Mouse (Mus musculus) left cerebral cortex, postnatal 14 days (tissue): ENCODE measurements around the gene Dnajb3. TPM values are rescaled to one million over a fixed set of nuclear protein-coding genes. Genes with fewer than 3 reads are reported as not detected.
"Not testable (repeated sequence)": the region's sequence is repeated elsewhere in the genome, so short reads cannot be mapped to it uniquely, and the experiment has no call there.

Experiments used
- DNase-seq, 2 experiments: peaks; one replicate each; pipeline ENCODE4 v3.0.0; 2021 to 2022; ENCODE audit warnings: low spot score in 2 of 2, mixed read lengths in 1 of 2
- intact Hi-C: fragments of 180-260 bp; cut with DNase I; formaldehyde crosslinking; loops from one replicate; pipeline ENCODE4 v1.15.1; 2025
- total RNA-seq, 2 experiments: library from RNA; stranded (reverse); gene quantifications; 2 replicates each; pipeline ENCODE4 v1.2.3; 2021

Gene Dnajb3
- total RNA-seq, 2 experiments from 2014 or later: 2.7 to 3.7 TPM

DNA sequence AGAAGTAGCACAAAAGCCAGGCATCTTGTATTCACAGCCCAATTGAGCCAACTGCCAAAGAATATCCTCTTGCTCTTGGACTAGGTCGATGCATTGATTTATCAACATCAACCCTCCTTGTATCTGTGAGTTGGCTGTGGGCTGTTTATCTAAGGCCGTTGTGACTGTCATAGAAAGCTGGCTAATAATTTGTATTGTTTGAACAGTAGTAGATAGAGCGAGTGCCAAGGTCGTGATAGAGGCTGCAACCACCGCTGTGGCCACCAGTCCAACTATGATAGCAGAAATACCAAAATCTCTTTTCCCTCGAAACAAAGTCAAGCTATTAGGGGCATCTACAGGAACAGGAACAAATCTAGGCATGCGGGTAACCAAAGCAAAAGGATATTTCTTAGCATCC lies 33.4 kb downstream of the Dnajb3 start:
- intact Hi-C loops, DNase-seq: not testable (repeated sequence)

DNA sequence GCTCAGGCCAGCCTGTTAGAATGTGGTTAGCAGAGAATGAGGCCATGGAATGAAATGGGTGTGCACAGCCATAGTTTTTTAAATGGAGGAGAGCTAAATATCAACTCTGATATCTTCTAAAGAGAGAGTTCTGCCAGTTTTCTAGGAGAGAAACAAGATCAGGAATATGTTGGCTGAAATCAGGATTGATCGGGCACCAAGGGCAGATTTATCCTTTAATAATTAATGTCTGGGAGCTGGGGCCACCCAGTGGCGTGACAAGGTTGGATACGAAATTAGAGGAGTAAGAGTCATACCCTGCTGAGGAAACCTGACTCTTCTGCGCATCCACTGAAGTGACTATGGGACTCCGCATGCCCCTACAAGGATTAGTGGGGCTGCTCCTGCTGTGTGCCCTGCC lies 39.9 kb downstream of the Dnajb3 start, which contains the start of gene Ugt1a5:
Gene Ugt1a5, plus strand, starts transcription at position 302 of the 400 bp plus-strand sequence.
- intact Hi-C loops: no loop called here
- DNase-seq: no peak

DNA sequence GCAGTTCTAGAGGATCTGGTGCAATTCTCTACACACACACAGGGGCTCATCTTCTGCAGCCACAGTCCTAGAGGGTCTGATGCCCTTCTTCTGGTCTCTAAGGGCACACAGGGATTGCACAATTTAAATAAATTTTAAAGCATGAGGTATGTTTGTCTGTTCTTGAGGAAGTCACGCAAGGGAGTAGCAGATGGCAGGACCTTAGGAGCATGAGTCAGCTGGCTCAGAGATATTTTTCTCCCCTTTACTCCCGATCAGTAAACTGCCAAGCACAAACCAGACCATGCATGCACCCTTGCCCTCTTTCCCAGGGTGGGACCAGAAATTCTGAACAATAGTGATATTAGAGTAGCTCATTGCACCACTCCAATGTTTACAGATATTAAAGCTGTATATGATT lies 47.2 kb downstream of the Dnajb3 start:
- no peak for DNase-seq
- intact Hi-C loops: no loop called here

Other genes starting within 250 kb of the Dnajb3 start
- gene Usp40, start 197.2 kb downstream of the Dnajb3 start, total RNA-seq: 10 to 100 TPM; 18.5 to 23.5 TPM
- gene Ugt1a10, start 150.4 kb downstream of the Dnajb3 start, total RNA-seq: not detected
- gene Ugt1a9, start 135.0 kb downstream of the Dnajb3 start, total RNA-seq: not detected
- not detected for gene Ugt1a8, start 118.0 kb downstream of the Dnajb3 start, total RNA-seq
- gene Ugt1a7c, start 110.7 kb downstream of the Dnajb3 start, total RNA-seq: under 1 TPM; 0.44 to 0.49 TPM
- under 1 TPM; 0.20 to 0.23 TPM for gene Ugt1a6b, start 102.5 kb downstream of the Dnajb3 start, total RNA-seq
- under 1 TPM in 1 of 2 experiments, not detected in 1; 0.40 TPM for gene Ugt1a6a, start 71.0 kb downstream of the Dnajb3 start, total RNA-seq
- under 1 TPM in 1 of 2 experiments, not detected in 1; 0.15 TPM for gene Ugt1a5, start 39.8 kb downstream of the Dnajb3 start, total RNA-seq
- not detected for gene Ugt1a2, start 5.2 kb downstream of the Dnajb3 start, total RNA-seq
- under 1 TPM in 1 of 2 experiments, not detected in 1; 0.15 TPM for gene Ugt1a1, start 6.2 kb upstream of the Dnajb3 start, total RNA-seq
- gene Mroh2a, start 21.2 kb upstream of the Dnajb3 start, total RNA-seq: under 1 TPM; 0.04 to 0.06 TPM
- 10 to 100 TPM; 36.8 to 38.3 TPM for gene Hjurp, start 71.9 kb upstream of the Dnajb3 start, total RNA-seq
- under 1 TPM; 0.61 to 0.68 TPM for gene Trpm8, start 71.9 kb upstream of the Dnajb3 start, total RNA-seq
- not detected for gene Spp2, start 201.2 kb upstream of the Dnajb3 start, total RNA-seq